Mouse (Mus musculus) kidney, postnatal 14 days (tissue): ENCODE measurements at regions not wholly inside any gene's neighbourhood (a gene's known extent, or its start where the extent isn't known, plus 50 kb on each side); places are given as distances from the start of the nearest gene placed in this dataset.

Experiments
- DNase-seq: peaks from one replicate; pipeline ENCODE4 v3.0.0; 2022; ENCODE audit warnings: mixed read lengths

GRCm38 (mm10) chr10:45982731-45983274, 405.2 kb downstream of the Hace1 start:
- no peak for DNase-seq

DNA sequence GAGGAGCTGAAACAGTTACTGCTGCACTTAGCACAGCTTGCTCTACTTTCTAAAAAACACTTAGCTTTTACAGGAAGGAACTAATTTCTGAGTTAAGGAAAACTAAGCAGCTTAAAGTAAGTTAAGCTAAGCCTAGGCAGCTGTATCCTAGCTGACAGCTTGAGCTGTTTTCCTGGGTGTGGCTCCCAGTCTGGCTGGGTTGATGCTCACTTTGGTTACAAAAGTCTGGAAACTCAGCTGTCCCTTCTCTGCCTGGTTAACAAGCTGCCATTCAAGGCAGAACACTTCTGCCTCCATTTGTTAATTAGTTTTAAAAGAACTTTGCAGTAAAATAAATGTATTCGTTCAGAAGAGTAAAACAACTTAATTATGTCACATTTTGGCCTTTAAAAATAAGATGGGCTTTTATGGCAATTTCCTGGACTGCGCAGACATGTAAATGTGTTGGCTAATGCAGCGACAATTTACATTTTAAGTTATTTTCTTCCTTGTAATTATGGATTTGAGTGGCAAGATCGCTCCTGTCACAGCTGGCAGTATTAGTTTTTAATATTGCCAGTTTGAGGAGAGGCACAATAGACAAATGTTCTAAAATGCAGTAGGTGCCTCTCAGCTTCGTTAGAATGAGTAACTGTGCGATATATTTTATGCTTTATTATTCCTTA, 406.2 kb downstream of the Hace1 start:
- no peak for DNase-seq

- DNase-seq: no peak
These were observed 408.7 kb downstream of the Hace1 start for GRCm38 (mm10) chr10:45986341-45986740.

DNA sequence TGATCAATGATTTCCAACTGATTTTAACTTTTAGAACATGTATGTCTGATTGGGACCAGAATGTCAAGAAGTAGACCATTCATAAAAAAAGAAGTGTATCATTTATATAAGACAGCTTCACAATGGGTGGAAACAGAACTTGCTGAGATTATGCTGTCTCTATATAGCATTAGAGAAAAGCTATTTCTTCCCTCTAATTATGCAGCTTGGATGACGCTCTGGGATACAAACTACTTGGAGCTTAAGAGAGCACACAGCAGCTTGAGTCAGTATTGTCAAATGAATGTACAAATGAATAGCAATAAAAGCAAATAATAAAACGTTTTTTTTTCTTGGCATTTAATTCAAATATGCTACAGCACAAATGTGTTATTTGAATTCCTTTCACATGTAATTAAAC, 428.7 kb downstream of the Hace1 start:
- DNase-seq: no peak

DNA sequence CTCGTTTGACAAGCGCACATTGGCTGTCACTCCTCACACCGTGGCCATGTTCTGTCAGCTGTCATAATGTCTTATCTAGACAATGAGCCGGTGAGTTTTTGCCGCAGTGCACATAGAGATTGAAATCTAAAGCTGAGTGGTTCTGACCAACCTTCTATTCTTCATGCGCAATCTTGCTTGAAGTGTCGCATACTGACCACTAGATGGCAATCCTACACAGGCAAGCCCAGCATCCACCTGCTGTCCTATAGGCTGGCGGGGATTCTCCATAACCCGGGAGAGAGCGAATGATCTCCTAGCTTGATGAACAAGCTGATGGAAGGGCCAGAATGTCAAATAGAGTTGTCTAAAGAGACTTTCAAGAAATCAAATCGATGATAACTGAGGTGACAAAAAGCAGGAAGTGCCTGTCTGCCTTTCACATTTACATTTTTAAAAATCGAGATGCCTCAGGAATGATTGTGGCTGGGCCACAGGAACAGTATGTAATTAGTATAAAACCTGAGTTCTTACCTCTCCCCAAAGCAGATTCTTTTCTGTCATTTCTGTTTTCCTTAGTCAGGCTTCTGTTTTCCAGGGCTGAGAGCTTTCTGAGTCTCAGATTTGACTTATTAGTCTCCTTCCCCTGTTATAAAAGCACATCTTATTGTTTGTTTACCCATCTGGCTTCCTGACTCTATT, 434.4 kb downstream of the Hace1 start:
- peak; percentile 39 for DNase-seq

DNA sequence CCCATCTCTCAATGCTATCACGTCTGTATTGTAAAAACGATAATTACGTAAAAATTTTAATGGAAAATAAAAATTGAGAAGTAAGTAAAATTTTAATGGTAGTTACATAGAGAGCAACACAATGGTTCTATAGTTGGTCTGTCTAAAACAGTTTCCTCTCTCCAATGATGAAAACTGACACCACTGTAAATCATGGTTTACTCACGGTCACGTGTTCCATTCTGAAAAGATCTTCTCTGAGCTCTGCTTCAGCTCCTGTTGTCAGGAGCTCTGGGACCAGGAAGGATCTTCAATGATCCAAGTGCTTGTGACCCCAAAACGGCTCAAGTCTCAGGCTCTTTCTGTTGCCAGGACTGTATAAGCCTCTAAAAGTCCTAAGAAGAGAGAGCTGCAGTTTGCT, 435.0 kb downstream of the Hace1 start:
- no peak for DNase-seq

GRCm38 (mm10) chr10:46016295-46016694, 438.7 kb downstream of the Hace1 start:
- no peak for DNase-seq

DNA sequence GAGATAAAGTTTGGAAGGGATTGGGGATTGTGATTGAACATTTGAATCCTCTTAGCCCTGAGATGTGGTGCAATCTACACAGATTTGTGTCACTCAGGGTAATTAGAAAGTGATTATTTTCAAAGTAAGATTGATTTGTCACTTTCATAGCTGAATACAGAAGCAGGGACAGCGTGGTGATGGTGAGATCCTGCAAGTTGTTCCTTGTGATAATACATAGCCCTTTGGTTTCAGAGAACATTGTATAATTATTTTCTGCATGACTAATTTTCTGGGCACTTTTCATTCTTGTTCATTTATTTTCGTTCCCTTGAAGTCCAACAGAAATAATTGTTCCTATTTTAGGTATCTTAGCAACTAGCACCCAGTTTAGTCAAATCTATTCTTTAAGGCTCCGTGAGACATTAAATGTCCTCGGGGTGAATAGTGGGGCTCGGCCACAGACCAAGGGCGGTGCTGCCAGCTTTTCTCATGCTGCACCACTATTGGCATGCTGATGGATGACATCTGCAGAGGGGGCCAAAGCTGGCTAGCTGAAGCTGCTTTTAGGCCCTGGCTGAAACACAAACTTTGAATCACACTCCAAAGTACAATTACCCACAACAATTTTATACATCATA, 468.0 kb downstream of the Hace1 start:
- no peak for DNase-seq

DNA sequence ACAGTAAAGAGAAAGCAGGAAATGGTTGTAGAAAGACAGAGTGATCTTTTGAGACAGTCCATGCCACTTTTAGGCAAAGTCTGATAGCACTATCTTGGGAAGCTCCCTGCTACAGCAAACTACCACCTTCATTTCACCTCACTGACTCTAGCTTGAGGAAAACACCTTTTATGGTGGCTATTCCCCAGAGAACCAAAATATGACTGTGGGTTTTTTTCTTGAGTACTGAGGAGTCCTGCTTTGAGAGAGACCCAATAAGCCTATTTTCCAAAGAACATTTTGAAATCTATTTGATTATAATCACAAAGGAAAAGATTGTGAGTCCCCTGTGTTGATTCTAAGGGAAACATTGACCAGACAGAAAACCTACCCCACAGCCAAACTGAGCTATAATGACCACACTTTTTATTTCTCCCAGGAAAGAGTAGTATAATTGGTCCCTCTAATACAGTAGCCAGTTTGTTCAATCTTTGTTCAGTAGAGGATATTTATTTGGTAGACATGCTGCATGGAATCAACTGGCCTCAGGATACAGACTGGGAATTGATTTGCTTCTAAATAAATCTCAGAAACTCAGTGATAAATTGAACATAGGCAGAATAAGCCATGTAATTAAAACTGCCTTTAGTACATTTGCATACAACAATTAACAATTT, 468.6 kb downstream of the Hace1 start:
- no peak for DNase-seq

GRCm38 (mm10) chr10:46046890-46047414, 469.3 kb downstream of the Hace1 start:
- DNase-seq: no peak

DNA sequence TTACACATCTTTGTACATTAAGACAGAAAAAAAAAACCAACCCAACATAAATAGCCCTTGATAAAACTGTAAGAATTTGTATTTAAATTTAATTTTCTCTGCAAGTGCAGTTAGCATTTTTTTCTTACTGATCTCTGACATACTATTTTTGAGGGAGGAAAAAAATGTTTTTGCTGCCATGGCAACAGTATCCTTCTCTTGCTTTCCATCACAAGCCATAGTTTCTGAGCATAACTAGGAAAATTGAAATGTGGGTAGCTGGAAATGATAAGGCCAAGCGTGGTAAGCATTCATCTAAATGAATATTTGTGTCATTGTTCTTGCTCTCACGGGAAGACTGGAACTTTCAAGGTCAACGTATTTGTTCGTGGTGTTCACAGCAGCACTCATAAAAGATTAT, 470.0 kb downstream of the Hace1 start:
- no peak for DNase-seq

DNA sequence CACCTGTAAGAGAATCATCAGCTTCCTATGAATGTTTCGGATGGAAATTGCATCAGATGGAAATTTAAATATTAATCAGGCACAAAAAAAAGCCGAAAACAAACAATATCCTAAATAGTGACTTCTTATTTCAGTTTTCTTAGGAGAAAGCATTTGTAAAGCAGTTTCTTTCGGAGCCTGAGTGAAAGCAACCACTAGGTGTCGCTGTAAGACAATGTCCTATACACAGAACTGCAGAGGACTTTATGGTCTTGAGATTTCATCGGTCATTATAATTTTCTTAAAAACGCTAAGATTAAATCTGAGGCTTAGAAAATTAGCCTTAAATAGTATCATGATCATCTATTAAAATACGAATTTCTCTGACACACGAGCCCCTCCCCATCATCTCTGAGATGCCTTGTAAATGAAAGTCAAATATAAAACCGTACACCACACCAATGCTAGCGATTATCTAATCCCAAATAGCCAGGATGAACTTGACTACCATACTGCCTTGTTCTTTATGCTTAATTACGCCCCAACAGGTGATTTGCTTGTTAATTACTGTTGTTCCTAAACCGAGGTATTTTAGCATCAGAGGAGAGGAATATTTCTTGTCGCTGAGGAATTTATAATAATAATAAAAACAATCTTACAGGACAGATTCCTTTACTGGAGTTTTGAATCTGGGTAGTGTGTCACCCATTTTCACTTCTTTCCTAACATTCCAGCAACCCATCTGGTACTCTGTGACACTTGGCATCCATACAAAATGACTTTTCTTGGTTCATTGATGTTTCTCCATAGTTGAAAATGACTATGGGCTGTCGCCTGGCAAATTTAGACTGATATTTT, 480.0 kb downstream of the Hace1 start:
- DNase-seq: peak; percentile 24

DNA sequence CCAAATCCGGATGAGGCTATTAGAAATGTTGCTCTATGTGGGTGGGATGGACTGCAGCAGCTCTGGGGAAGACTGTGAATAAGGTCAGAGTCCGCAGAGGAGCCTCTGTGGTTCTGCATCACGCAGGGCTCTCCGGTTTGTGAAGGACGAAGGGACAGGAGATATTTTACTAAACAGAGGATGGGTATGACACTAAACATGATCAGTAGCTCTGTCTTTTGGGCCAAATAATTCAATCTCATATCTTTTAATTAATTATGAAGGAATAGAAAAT, 480.5 kb downstream of the Hace1 start:
- no peak for DNase-seq

DNA sequence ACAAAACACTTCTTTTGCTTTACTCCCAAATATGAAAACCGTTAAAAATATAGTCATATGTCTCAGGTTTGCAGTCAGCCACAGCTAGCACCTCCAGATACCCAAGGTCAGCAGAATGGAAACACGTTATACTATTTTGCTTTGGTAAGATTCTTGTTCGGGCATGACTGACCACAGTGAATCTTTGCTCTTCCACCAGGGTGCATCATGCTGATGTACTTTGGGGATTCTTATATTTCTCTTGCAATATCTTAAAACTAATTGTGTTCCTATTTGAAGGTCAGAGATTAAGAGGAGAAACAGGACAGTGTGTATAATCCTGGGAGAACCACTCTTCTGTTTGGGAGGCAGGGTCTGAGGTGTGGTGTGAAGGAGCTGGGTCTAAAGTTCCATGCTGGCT, 481.7 kb downstream of the Hace1 start:
- DNase-seq: no peak

DNA sequence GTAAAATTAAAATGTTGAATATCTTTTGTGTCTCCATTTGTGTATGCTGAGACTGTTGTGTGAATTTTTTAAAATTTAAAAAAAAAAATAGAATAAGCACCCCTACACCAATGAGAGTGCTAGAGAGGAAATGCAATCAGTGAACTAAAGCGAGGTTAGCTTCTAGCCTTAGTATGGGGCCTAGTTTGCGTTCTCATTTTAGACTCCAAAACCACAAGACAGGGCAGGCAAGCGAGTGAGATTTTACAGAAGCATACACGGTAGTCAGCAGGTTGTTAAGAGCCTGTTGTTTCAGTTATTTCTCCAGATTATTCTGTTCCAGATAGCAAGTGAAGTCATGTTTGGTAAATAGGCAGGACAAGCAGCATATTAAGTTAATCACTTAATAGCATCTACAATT, 486.2 kb downstream of the Hace1 start:
- no peak for DNase-seq

DNA sequence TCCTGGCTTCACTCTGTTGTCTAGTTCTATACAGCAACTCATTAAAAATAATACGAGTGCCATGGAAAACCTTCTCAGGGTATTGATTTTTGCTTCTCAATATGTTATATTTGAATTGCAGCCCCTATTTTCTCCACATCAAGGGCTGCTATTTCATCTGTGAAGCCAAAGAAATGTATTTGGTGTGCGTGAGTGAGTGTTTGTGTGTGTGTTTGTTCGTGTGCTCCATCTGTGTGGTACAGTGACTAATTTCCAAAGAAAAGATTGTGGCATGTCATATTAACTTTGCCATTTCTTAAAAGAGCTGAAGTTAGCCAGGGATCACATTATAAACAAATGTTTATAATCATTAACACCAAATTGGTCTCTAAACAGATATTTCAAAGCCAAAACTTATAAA, 493.1 kb downstream of the Hace1 start:
- no peak for DNase-seq

- no peak for DNase-seq
These were observed 493.6 kb downstream of the Hace1 start for GRCm38 (mm10) chr10:46071220-46071619.

DNA sequence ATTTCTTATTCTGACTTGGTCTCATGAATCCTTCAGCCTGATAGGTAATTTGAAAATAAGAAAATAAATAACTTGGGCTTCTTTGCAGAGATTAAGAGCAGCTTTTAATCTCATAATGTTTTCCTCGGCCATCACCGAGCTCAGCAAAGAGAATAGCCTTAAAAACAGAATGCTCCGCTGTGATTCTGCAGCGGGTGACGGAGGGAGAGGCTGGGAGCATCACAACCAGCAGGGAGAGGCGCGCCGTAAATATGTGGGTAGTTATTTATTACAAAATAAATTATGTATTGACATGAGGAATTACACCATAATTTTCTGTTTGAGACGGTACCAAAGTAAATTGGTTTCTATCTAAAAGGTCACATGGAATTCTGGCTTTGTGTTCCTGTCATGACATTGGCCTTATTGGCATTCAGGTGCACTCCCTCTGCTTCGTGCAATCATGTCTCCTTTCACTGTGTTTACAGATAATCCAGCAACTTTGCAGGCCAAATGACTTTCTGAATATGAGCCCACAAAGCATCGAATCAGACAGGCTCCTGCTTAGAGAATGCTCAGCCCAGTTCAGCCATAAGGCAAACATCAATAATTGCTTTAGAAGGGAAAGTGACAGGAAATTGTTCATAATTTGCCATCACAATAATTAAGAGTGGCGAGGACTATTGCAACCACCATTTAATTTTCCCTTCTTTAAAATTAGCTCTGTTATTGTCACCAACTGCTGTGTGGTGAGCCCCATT, 494.4 kb downstream of the Hace1 start:
- DNase-seq: no peak

DNA sequence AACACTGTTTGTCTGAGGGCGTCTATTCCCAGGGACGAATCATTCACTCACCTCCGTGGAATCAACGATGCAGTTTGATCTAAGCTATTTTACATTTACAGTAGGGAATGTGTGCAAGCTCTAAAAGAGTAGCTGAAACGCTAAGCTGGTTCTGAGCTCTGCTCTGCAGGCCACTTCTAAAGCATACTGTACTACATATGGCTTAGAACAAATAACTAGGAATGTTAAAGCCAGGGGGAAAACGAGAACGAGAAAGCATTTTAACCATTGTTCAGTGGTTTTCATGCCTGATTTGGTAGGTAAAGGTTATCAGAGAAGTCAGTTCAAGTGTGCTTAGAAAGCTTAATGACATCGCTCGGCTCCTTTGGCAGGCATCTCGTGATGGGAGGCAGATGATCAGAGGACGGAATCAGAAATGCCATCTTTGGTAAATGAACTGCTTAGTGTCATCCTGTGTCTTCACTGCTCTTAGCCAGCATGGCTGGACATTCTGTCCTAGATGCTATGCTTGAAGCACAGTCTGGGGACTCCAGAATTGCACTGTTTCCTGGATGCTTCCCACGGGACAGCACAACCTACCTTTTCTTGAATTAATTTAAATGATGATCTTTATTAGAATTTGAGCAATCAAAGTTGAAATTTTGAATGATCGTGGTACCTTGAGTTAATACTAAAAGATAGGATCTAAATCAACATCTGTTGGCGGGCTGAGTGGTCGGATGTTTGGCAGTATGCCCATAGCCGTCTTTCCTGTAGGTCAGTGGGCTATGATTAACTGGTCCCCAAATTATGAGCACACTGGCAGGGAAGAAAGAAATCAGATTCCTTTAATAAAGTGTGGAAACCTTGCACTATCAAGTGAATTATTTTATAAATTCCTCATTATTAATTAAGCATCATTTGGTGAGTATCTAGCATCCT, 495.2 kb downstream of the Hace1 start:
- no peak for DNase-seq

GRCm38 (mm10) chr10:46087766-46088165, 510.1 kb downstream of the Hace1 start:
- DNase-seq: no peak

DNA sequence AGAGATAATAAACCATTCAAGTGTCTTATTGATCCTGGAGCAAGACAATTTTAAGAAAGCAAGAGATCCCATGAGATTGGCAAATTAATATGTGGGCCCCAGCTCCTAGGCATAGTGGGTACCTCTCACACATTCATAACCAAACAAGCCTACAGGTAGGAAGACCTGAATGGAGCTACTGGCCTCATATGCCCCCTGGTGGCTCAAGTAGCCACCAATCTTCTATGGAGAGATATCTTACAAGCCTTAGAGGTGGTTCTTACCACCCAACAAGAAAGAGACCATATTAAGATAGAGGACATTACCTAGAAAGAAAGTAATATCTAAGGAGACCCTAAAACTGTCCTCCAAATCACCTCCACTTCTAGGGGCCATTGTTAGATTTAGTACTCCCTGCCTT, 523.2 kb downstream of the Hace1 start:
- DNase-seq: no peak
